Mouse (Mus musculus): ENCODE data around the gene Gid8.
A peak's percentile ranks its signal among the peaks of the same experiment; 100 is the strongest.

The Gid8 gene

DNA sequence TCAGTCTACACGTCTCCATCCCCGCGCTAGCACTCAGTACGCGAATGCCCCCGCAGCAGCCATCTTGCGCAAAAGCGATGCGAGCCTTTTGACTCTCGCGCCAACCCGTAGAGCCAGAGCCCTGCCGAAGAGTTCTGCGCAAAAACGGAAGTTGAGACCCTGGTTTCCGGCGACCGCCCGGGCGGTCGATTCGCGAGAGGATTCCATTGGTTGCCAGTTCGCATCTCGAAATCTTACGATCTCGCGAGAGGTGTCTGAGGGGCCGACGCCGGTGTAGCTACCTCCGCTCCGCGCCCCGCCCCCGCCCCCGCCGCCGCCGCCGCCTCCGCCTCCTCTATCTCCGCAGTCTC is at the start of gene Gid8, which contains the start of gene Dido1:
Gene Gid8, plus strand, starts transcription at position 195 of the 350 bp plus-strand sequence.
Gene Dido1, minus strand, starts transcription at position 77 of the 350 bp plus-strand sequence.
- peak; percentile 91 to 95 for DNase-seq (ENCODE audit: low spot score in 2 of 2)

DNA sequence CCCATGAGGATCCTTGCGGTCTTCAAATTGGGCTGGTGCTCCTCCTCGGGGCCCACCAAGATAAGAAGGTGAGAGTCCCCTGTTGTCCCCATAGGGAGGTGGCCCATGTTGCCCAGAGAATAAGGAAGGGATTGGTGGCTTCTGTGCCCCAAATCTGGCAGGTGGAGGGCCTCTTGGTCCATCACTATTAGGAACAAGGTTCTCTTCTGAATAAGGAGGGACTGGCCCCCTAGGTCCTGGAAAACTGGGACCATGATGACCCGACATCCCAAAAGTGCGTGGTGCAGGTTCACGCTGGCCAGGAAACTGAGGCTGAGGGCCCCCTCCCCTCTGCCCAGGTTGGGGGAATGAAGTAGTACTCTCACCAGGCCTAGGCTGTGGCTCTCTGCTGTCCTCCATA is 49.4 kb upstream of the Gid8 start:
- DNase-seq (ENCODE audit: low spot score in 2 of 2): no peak

DNA sequence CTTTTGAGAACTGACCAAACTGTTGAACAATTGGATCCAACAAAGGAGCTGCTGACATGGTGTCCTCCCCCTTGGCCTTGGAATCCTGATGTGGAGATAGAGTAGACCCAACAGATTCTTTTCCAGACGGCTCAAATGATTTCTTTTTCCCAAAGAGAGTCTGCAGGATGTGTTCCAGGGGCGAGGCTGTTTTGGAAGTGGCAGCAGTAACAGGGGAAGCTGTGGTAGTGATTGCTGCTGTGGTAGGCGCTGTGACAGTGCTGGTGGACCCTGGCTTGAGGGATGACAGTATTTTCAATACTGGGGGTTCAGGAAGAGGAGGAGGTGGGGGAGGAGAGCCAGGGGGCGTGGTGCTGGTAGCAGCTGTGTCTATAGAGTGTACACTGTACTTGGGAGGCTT is 47.9 kb upstream of the Gid8 start:
- DNase-seq (ENCODE audit: low spot score in 2 of 2): no peak

GRCm38 (mm10) chr2:180676706-180677105 is 33.2 kb upstream of the Gid8 start:
- DNase-seq (ENCODE audit: low spot score in 2 of 2): no peak

- peak; percentile 51 to 54 for DNase-seq (ENCODE audit: low spot score in 2 of 2)
These were observed 31.2 kb upstream of the Gid8 start for GRCm38 (mm10) chr2:180678609-180679140.

GRCm38 (mm10) chr2:180681225-180681624 is 28.7 kb upstream of the Gid8 start:
- no peak for DNase-seq (ENCODE audit: low spot score in 2 of 2)

DNA sequence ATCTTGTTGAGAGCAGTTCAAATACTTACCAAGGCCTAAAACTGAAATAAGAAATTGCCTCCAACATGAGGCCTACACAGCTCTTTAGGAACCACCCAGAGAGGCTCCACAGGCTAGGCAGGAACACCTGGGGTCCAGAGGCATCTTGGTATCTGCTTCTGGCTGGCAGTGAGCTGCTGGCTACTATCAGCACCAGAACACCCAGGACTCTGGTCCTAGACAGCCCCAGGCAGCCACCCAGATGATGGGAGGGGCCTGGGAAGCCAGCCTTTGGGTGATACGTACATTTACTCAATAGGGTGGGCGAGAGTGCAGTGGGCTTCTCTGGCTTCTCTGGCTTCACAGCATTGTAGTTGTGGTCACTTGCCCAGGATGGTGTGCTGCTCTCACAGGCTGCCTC is 26.4 kb upstream of the Gid8 start:
- no peak for DNase-seq (ENCODE audit: low spot score in 2 of 2)

GRCm38 (mm10) chr2:180684031-180684430 is 25.9 kb upstream of the Gid8 start:
- DNase-seq (ENCODE audit: low spot score in 2 of 2): no peak

GRCm38 (mm10) chr2:180689841-180690240 is 20.1 kb upstream of the Gid8 start:
- DNase-seq (ENCODE audit: low spot score in 2 of 2): peak in 1 of 2 experiments; percentile 22

DNA sequence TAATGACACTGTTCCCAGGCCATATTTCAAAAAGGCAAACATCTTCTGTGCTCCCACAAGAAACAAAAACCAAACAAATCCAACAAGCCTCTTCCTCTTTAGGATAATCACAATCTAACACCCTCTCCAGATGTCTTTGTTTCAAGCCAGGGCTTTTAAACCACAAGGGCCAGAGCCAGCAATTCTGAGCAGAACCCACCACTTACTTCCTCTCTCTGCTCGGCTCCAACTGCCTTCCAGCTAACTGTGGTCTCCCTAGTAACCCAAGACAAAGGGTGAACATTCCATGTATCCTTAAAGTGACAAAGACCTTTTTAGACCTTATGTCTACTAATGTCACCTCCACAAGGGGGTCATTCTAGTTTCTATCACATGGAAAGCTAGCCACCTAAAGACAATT is 17.3 kb upstream of the Gid8 start:
- DNase-seq (ENCODE audit: low spot score in 2 of 2): peak in 1 of 2 experiments; percentile 11

GRCm38 (mm10) chr2:180695176-180695575 is 14.7 kb upstream of the Gid8 start:
- DNase-seq (ENCODE audit: low spot score in 2 of 2): no peak

DNA sequence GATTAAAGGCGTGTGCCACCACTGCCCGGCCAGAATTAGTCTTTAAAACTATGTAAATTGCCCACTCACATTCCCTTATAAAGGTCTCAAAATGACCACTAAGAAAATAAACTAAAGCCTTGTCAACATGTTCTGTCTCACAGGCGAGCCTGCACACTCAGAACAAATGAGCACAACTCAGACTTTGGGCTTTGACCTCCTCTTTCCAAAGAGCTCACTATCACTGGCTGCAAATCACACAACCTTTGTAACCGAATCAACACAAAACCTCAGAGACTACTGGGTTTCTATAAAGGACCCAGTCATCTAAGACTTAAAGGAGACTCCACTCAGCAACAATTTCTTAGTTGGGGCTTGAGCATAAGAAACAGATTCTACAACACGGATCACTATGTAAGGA is 9.5 kb upstream of the Gid8 start:
- no peak for DNase-seq (ENCODE audit: low spot score in 2 of 2)

DNA sequence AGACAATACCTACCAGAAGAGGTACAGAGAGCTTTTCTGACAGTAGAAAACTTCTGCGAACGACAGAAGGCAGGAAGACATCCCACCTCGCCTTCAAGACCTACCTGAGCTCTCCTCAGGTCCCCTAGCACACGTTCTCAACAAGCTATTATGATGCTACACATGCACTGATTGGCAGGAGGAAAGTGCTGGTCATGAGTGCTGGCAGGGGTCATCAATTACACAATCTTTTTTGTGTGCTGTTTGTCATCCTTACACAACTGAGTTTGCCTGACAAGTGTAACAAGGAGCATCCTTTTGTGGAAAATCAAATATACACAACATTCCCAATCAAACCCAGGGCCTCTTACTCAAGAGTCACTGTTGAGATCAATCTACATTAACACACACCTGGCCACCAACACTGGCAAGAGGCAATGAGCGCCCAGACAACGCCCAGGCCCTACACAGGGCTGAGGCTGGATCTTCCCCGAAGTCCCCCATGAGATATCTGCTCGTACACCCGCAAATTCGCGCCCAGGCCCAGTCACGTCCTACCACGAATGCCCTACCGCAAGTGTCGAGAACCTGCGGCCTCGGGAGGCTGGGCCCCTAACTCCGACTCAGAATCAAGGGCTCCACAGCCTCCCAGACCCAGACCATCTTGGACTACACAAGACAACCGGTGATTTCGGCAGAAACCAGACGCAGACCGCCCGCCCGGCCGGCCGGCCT is 8.7 kb upstream of the Gid8 start:
- DNase-seq (ENCODE audit: low spot score in 2 of 2): no peak

DNA sequence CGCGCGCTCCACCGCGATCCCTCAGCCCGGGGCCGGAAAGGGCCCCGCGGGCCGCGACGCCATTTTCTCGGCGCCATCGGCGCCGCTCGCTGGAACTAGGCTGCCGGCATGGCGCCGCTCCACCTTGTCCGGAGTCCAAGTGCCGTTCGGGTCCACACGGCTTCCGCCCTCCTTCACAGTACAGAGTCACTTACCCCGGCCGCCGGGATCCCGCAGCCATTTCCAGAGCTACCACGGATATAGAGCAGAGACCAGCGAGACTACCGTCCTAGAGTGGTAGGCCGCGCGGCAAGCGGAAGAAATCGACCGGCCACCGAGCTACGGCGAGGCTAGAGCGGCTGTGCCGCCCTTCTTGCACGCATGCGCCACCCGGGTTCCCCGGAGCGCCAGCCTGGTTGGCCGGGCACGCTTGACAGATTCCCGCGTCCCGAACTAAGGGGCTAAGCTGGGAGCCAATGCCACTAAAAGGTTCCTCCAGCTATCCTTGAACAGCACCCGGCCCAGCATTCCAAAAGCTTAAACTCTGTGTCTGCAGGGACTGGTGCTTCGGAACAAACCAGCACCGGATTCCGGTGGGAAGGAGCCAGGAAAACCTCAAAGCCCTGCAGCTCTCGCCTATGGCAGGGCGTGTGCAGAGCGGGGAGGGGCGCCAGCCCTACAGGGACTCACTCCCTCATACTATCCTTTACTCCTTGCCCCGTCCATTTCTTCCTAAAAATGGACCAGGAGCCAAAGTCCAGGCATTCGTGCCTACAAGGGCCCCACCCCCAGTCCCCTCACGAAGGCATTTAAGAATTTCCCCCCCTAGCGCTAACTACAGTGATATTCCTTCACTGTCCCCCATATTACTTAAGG is 7.9 kb upstream of the Gid8 start:
- peak; percentile 89 to 90 for DNase-seq (ENCODE audit: low spot score in 2 of 2)

GRCm38 (mm10) chr2:180702701-180703149 is 7.2 kb upstream of the Gid8 start:
- no peak for DNase-seq (ENCODE audit: low spot score in 2 of 2)

- DNase-seq (ENCODE audit: low spot score in 2 of 2): no peak
These were observed 6.7 kb upstream of the Gid8 start for GRCm38 (mm10) chr2:180703175-180703574.

DNA sequence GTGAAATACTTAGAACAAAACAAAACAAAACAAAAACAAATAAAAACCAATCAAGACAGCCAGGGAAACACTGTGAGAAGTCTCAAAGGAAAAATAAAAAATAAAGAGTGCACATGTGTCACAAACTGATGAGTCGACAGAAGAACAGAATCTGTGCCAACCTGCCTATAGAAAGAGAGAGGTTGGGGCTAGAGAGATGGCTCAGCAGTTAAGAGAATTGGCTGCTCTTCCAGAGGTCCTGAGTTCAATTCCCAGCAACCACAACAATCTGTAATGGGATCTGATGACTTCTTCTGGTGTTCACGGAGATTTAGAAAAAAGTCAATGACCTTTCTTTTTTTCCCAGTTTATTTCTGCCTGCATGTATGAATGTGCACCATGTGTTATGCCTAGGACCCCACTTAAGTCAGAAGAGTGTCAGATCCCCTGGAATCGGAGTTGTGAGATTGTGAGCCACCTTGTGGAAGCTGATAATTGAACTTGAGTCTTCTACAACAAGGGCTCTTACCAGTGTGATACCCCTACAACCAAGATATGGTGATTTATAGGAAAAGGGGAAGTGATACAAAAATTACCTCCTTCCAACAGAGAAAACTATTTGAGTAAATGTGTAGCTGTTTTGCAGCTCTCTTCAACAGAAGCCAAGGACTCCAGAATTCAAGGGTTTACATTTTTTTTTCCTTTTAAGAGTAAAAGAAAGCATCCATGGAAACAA is 6.1 kb upstream of the Gid8 start:
- no peak for DNase-seq (ENCODE audit: low spot score in 2 of 2)

DNA sequence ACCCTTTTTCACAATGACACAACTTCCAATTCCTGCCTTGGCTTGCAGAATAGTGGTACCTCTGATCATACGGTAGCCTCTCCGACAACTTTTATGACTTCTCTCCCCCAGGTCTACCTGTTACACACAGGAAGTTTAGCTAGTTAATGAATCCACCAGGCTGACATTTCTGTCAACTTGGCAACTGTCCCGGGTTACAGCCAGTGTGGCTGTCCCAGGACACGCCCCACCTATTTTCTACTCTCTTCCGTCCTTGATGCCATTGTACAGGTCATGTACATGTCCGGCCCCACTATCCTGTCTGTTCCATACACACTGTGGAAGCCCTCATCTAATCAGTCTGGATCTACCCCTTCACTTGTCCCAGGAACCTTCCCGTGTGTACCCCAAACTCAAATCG is 5.3 kb upstream of the Gid8 start:
- DNase-seq (ENCODE audit: low spot score in 2 of 2): peak; percentile 30 to 49

DNA sequence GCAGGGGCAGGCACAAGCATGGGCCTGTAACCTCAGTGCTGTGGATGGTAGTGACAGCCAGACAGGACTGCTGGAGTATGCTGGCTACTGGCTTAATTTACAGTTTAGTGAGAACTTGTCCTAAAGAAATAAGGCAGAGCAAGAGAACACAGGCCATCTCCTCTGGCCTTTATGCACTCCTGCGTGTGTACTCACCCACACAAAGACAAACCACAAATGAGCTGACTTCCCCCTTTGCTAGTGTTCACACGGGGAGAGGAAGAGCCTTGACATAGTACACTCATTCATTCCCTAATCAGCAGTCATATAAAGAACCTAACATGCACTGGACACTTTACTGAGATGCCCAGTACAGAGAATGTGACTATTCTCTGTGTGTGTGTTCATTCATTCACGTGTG is 4.9 kb upstream of the Gid8 start:
- DNase-seq (ENCODE audit: low spot score in 2 of 2): no peak

DNA sequence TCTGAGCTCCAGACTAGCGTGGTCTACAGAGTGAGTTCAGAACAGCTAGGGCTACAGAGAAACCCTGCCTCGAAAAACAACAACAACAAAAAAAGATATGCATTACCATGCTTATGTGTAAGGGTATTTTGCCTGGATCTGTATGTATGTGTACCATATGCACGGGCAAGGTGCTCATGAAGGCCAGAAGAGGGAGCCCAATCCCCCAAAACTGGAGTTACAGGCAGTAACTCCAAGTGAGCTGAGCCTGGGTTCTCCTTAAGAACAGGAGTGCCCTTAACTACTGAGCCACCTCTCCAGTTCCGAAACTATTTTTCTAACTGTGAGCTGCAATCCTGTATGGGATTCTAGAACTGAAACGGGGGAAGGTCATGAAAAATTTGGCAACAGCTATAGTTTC is 3.9 kb upstream of the Gid8 start:
- no peak for DNase-seq (ENCODE audit: low spot score in 2 of 2)

DNA sequence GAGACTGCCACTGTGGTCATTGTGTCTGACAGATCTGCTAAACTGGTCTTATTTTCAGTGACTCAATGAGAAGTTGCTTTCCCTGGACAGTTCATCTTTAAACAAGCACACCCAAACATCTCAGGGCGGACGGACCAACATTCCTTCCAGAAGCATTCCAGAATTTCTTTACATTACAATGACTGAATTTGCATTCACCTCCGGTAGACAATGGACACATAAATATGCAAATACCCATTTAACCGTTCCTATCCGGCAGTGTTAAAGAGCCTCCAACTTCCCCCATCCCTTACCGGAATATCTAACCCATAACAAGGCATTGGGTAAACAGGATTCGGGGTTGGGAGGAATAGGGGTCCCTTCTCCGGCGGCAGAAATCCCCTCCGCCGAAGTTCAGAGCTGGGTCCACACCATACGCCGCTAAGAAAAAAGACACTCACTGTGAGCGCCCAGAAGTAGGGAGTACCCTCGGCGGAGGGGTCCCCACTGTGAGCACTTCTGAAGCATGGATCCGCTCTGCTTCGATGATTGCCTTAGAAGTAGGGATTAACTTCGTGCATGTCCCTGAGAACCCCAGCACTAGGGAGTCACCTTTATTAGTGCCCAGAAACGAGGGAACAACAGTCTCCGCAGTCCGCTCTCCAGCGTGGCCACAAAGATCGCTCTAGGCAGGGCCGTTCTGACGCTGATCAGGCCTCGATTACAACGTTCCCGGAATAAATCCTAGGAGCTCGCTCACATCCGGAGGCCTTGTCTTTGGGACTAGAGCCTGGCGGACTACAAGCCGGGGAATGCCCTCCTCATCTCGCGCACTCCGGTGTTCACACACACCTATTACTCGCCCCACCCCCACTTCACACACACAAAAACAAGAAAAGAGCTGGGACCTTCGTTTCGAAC is 644 bp upstream of the Gid8 start:
- no peak for DNase-seq (ENCODE audit: low spot score in 2 of 2)
